Mouse (Mus musculus): ENCODE data around the gene Josd2. TPM values are rescaled to one million over a fixed set of nuclear protein-coding genes. Genes with fewer than 3 reads are reported as not detected.

Gene Josd2
- 183 and 206 TPM in 2 replicates for polyA plus RNA-seq (2012; rRNA removed)

GRCm38 (mm10) chr7:44467811-44468411, at the start of gene Josd2:
TSS of gene Josd2 (plus strand) at chr7:44467980.

GRCm38 (mm10) chr7:44428968-44429521, 38.7 kb upstream of the Josd2 start, which contains the start of gene Lrrc4b:
TSS of gene Lrrc4b (plus strand) at chr7:44429018.

GRCm38 (mm10) chr7:44465111-44465510, 2.7 kb upstream of the Josd2 start, which contains the start of gene Aspdh:
TSS of gene Aspdh (plus strand) at chr7:44465391.

GRCm38 (mm10) chr7:44495992-44496770, 28.4 kb downstream of the Josd2 start, which contains the start of the genes Emc10 and Fam71e1:
TSS of gene Emc10 (minus strand) at chr7:44496529.
TSS of gene Fam71e1 (plus strand) at chr7:44496581.

Other genes with a start within 250 kb of the Josd2 start
- gene Klk1, start 242.6 kb upstream of the Josd2 start, polyA plus RNA-seq (2012; rRNA removed): 0.03 TPM in 1 of 2 replicates, not detected in the other
- gene Gm36864, start 231.8 kb upstream of the Josd2 start, polyA plus RNA-seq (2012; rRNA removed): not detected in 2 replicates
- gene 1700028J19Rik, start 221.3 kb upstream of the Josd2 start, polyA plus RNA-seq (2012; rRNA removed): 1.0 TPM in 2 replicates
- gene 2410002F23Rik, start 221.3 kb upstream of the Josd2 start, polyA plus RNA-seq (2012; rRNA removed): 40.7 and 42.2 TPM in 2 replicates
- gene Acp4, start 210.6 kb upstream of the Josd2 start, polyA plus RNA-seq (2012; rRNA removed): not detected in 2 replicates
- not detected in 2 replicates for gene Gm15517, start 206.5 kb upstream of the Josd2 start, polyA plus RNA-seq (2012; rRNA removed)
- 0.36 and 0.86 TPM in 2 replicates for gene Clec11a, start 161.1 kb upstream of the Josd2 start, polyA plus RNA-seq (2012; rRNA removed)
- 0.02 and 0.03 TPM in 2 replicates for gene Shank1, start 157.7 kb upstream of the Josd2 start, polyA plus RNA-seq (2012; rRNA removed)
- gene Syt3, start 83.9 kb upstream of the Josd2 start, polyA plus RNA-seq (2012; rRNA removed): 0.02 TPM in 2 replicates
- 0.12 and 0.18 TPM in 2 replicates for gene 1700008O03Rik, start 82.2 kb upstream of the Josd2 start, polyA plus RNA-seq (2012; rRNA removed)
- 0.02 and 0.09 TPM in 2 replicates for gene Lrrc4b, start 39.0 kb upstream of the Josd2 start, polyA plus RNA-seq (2012; rRNA removed)
- 6.9 and 9.4 TPM in 2 replicates for gene Aspdh, start 2.6 kb upstream of the Josd2 start, polyA plus RNA-seq (2012; rRNA removed)
- 39.1 and 45.1 TPM in 2 replicates for gene Emc10, start 28.5 kb downstream of the Josd2 start, polyA plus RNA-seq (2012; rRNA removed)
- 1.5 and 1.6 TPM in 2 replicates for gene Fam71e1, start 28.6 kb downstream of the Josd2 start, polyA plus RNA-seq (2012; rRNA removed)
- 0.01 TPM in 1 of 2 replicates, not detected in the other for gene Mybpc2, start 56.7 kb downstream of the Josd2 start, polyA plus RNA-seq (2012; rRNA removed)
- 0.14 and 0.18 TPM in 2 replicates for gene Spib, start 64.1 kb downstream of the Josd2 start, polyA plus RNA-seq (2012; rRNA removed)
- 44.8 and 45.0 TPM in 2 replicates for gene Pold1, start 80.9 kb downstream of the Josd2 start, polyA plus RNA-seq (2012; rRNA removed)
- 27.6 and 31.6 TPM in 2 replicates for gene Nr1h2, start 86.0 kb downstream of the Josd2 start, polyA plus RNA-seq (2012; rRNA removed)
- 3.9 and 5.2 TPM in 2 replicates for gene Napsa, start 104.4 kb downstream of the Josd2 start, polyA plus RNA-seq (2012; rRNA removed)
- gene Kcnc3, start 122.7 kb downstream of the Josd2 start, polyA plus RNA-seq (2012; rRNA removed): 0.16 and 0.24 TPM in 2 replicates
- 0.08 and 0.23 TPM in 2 replicates for gene Myh14, start 202.9 kb downstream of the Josd2 start, polyA plus RNA-seq (2012; rRNA removed)
- not detected in 2 replicates for gene Izumo2, start 240.8 kb downstream of the Josd2 start, polyA plus RNA-seq (2012; rRNA removed)

Measured in liver, embryonic 14 days (tissue).